Mouse (Mus musculus) liver, embryonic 14.5 days (tissue): ENCODE results near the gene Rnf19b. TPM values are rescaled to one million over a fixed set of nuclear protein-coding genes. Genes with fewer than 3 reads are reported as not detected.

Experiments
- ATAC-seq: fragments of 200-750 bp; cut with Nextera tagmentation; 2 replicates; pipeline ENCODE4 v1.8.0; 2017; ENCODE audit warnings: moderate number of reproducible peaks, mild to moderate bottlenecking, moderate library complexity; ENCODE audit not compliant: insufficient read depth
- DNase-seq, 3 experiments: peaks; one replicate each; pipeline ENCODE4 v3.0.0-alpha.2; 2012 to 2013; ENCODE audit warnings: low read depth in 3 of 3, low spot score in 3 of 3
- H3K27ac ChIP-seq: fragments of 300-500 bp; sonication (generic); 2 replicates; pipeline ENCODE4 v1.5.1; 2014; ENCODE audit warnings: moderate library complexity, mild to moderate bottlenecking, control low read depth, inconsistent platforms
- H3K27me3 ChIP-seq: fragments of 300-500 bp; sonication (generic); 2 replicates; pipeline ENCODE4 v1.6.1; 2014; ENCODE audit warnings: mild to moderate bottlenecking, low read length, moderate library complexity; ENCODE audit not compliant: control insufficient read depth, insufficient read depth
- H3K36me3 ChIP-seq: fragments of 300-500 bp; sonication (generic); replicated peaks from 2 replicates; pipeline ENCODE4 v1.6.1; 2014; ENCODE audit warnings: low read depth; ENCODE audit not compliant: control insufficient read depth, insufficient read depth
- H3K4me1 ChIP-seq, 2 experiments: fragments of 200-500 bp in 1 of 2; fragments of 300-500 bp in 1 of 2; sonication (generic) in 1 of 2; replicated peaks; 2 replicates each; pipeline ENCODE4 v1.6.1; 2012 to 2014; ENCODE audit warnings: antibody characterized with exemption in 1 of 2, inconsistent platforms in 1 of 2, low read length in 1 of 2; ENCODE audit not compliant: control insufficient read depth in 2 of 2, insufficient read depth in 2 of 2
- H3K4me2 ChIP-seq: fragments of 300-500 bp; sonication (generic); 2 replicates; pipeline ENCODE4 v1.6.1; 2014; ENCODE audit warnings: low read depth, mild to moderate bottlenecking, control low read depth, moderate library complexity
- H3K4me3 ChIP-seq, 2 experiments: fragments of 200-500 bp in 1 of 2; fragments of 300-500 bp in 1 of 2; sonication (generic) in 1 of 2; 2 replicates each; pipeline ENCODE4 v1.5.1; 2012 to 2014; ENCODE audit warnings: low read depth in 2 of 2, low read length in 2 of 2, mild to moderate bottlenecking in 2 of 2, control low read depth in 1 of 2, inconsistent platforms in 1 of 2, moderate library complexity in 1 of 2; ENCODE audit not compliant: insufficient read depth in 1 of 2
- H3K9ac ChIP-seq: fragments of 300-500 bp; sonication (generic); replicated peaks from 2 replicates; pipeline ENCODE4 v1.6.1; 2014; ENCODE audit warnings: mild to moderate bottlenecking, control low read depth, moderate library complexity
- H3K9me3 ChIP-seq: fragments of 300-500 bp; sonication (generic); 2 replicates; pipeline ENCODE4 v1.6.1; 2016; ENCODE audit warnings: low read length, mixed read lengths; ENCODE audit not compliant: control insufficient read depth
- CTCF ChIP-seq: IDR thresholded peaks from 2 replicates; pipeline ENCODE4 v1.5.1; 2016; ENCODE audit warnings: antibody characterized with exemption, low read depth, control low read depth
- EP300 ChIP-seq: IDR thresholded peaks from 2 replicates; pipeline ENCODE4 v1.6.1; 2016; ENCODE audit warnings: antibody characterized with exemption, low read depth
- WGBS: fragments of 180-500 bp; shearing (Covaris S2); extraction: QIAGEN DNeasy Blood & Tissue Kit; methylation state at CpG from one replicate; pipeline ENCODE4 v1.1.7; 2014; ENCODE audit not compliant: insufficient replicate concordance; 5-methylcytosine and 5-hydroxymethylcytosine counted together
- polyA plus RNA-seq, 2 experiments: library from polyadenylated mRNA; depleted of rRNA in 1 of 2; stranded (reverse) in 1 of 2; unstranded in 1 of 2; fragments of >200 nt; fragmentation: Nextera tagmentation in 1 of 2; extraction: Ambion mirVana in 1 of 2; gene quantifications; 2 replicates each; pipeline versions ENCODE4 v1.2.1 to v1.2.3; 2012 to 2014

Gene Rnf19b
- polyA plus RNA-seq, 2 experiments, result 4.0 to 11.2 TPM

DNA sequence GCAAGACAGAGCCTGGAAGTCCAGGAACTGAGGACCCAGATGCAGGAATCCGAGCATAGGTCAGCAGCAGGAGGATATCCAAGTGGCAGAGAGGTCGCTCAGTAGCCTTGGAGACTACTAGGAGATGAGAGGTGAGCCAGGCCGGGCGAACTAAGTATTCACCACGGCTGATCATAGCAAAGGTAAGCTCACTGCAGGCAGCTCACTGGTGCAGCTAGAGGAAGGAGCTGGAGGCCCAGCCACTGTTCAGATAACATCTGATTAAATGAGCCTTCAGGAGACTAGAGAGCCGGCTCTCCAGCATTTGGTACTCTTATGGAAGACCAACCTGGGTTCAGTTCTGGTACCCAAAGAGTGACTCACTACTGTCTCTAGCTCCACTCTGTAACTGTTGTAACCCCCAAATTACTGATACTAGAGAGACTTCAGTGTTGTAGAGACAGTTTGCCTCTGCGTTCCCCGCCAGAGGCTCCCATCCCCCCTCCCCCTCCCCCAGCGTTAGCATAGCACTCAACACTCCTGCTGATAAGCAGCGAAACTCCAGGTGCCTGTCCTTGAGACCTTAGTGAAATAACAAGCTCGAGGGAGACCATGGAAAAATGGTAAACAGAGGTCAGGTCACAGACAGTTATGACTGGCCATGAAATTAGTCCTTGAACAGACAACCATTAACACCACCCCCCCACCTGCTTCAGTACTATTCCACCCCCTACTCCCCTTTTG lies 6.4 kb upstream of the Rnf19b start:
- WGBS, result 8% methylated on average over 11 of the region's 11 CpGs
- H3K4me1 ChIP-seq, result peaks cover 42 to 43% of the 10 kb centered on the region in 2 experiments
- ATAC-seq, result peak; percentile 53; the same call in 1 of the 2 replicates

DNA sequence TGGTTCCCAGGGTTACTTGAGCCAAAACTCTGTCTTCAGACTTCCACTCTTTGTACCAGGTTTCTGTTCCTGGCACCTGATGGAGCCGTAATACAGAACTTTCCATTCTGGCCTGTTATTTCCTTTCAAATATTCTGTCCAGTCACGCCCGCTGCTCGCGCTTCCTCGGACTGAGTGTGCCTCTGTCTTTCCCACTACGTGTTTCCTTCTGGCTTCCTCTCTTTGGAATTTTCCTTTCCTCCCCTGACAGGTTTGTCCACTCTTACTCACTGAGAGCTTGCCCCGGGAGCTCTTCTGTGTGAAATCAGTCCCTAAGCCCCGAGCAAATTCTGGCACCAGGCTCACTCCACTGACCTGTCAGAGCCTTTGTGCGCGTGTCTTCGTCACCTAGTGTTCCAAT lies 3.3 kb upstream of the Rnf19b start:
- peaks cover 31 to 39% of the 10 kb centered on the region in 2 experiments for H3K4me1 ChIP-seq
- H3K4me3 ChIP-seq, result no peak overlapping the region
- WGBS, result 77% methylated on average over 12 of the region's 12 CpGs
- DNase-seq (no peak), ATAC-seq (no peak)
- no peak overlapping the region for H3K27ac ChIP-seq
- H3K36me3 ChIP-seq, result no peaks in the 10 kb centered on the region
- no peaks in the 10 kb centered on the region for H3K9me3 ChIP-seq
- H3K27me3 ChIP-seq, result peaks cover 10% of the 10 kb centered on the region
- no peak for TF ChIP-seq CTCF
- TF ChIP-seq EP300, result no peak
- H3K4me2 ChIP-seq, result no peak overlapping the region
- no peak overlapping the region for H3K9ac ChIP-seq

More for the DNA sequence above, 6.4 kb upstream of the Rnf19b start:
- Histone ChIP-seq H3K4me2 (peak overlapping the region; percentile 45), H3K27me3 (peaks cover 40% of the 10 kb centered on the region), H3K4me3 (peak overlapping the region; percentile 2 to 18; a peak in 1 of 4 replicates), H3K27ac (no peak overlapping the region; the same call in 1 of the 2 replicates), H3K9me3 (no peaks in the 10 kb centered on the region), H3K36me3 (no peaks in the 10 kb centered on the region), H3K9ac (0 out of 2 replicates have a peak overlapping the region, but pooled peaks have one; percentile 2)
- TF ChIP-seq CTCF (no peak), EP300 (no peak)
- DNase-seq, result no peak

DNA sequence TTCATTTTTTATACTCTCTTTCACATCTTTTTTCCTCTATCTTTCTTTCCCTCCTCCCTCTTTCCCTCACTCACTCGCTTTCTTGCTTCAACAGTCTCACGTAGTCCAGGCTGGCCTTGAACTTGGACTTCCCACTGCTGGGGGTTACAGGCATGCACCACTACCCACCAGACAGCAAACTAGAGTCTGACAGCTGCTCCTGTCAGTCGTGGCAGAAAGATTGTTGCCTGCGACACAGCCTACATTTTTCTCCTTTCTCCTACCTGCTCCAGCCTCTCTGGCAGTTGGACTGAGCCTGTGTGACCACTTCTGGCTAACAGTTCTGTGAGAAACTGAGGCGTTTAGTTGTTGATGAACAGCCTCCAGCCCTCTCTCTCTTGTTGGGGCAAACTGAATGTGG lies 2.5 kb upstream of the Rnf19b start:
- Histone ChIP-seq H3K36me3 (no peaks in the 10 kb centered on the region), H3K4me3 (no peak overlapping the region), H3K4me1 (peaks cover 26 to 34% of the 10 kb centered on the region in 2 experiments), H3K27me3 (peaks cover 2% of the 10 kb centered on the region), H3K9ac (no peak overlapping the region), H3K4me2 (no peak overlapping the region), H3K27ac (no peak overlapping the region), H3K9me3 (no peaks in the 10 kb centered on the region)
- ATAC-seq, result no peak
- no peak for DNase-seq
- TF ChIP-seq EP300, result no peak
- WGBS, result 68% methylated on average over 5 of the region's 5 CpGs

DNA sequence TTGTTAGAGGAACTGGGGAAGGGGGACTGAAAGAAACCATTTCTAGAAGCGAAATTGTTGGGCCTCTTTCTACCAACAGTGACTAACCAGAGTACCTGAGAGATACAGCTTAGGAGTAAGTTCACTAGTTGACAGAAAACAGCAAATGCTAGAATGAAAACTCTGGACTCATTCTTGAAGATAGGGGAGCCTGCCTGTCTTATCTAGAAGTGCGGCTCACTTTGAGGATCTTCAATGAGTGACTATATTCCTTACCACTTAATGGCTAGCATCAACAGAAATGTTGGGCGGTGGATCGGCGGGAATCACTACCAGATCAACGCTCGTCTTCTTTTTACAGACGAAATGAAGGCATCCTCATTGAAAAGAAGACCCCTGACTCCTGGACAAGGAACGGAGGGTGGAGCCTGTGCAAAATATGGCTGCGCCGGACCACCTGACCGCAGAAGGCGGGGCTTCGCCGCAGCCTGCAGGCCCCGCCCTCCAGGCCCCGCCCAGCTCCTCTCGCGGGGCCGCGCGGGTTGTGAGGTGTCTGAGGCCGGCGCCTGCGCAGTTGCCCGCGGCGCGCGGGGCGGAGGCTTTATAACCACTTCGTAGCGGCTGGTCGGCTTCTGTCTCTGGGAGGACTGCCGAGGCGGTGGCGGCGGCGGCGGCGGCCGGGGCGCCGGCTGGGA lies 401 bp upstream of the Rnf19b start:
- ATAC-seq (peak; percentile 96), DNase-seq (peak; percentile 87 to 93 (median 89))
- Histone ChIP-seq H3K27ac (peak overlapping the region; percentile 72), H3K4me2 (peak overlapping the region; percentile 97), H3K4me1 (peaks cover 18 to 27% of the 10 kb centered on the region in 2 experiments), H3K4me3 (peak overlapping the region; percentile 80 to 85), H3K27me3 (no peaks in the 10 kb centered on the region), H3K9me3 (no peaks in the 10 kb centered on the region), H3K36me3 (no peaks in the 10 kb centered on the region), H3K9ac (peak overlapping the region; percentile 79)
- WGBS, result 2% methylated on average over 43 of the region's 44 CpGs
- TF ChIP-seq CTCF (no peak), EP300 (no peak)

DNA sequence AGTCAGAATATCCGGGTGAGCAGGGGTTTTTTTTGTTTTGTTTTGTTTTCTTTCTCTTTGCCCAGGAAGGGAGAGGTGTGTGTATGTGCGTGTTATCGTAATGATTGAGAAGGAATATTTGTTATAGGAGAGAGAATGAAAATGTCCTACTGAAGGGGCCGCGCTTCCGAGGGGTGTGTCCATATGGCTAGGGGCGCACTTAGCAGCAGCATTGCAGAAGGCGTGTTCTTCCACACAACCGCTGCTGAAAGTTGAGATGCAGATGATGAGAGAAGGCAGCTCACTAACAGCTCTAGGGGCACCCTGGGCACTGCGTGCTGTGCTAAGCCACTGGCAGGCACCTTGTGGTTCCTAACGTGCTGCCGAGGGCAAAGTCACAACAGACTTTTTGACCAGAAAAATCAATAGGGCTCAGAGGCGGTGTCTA lies 1.1 kb downstream of the Rnf19b start:
- 5% methylated on average over 13 of the region's 13 CpGs for WGBS
- Histone ChIP-seq H3K9me3 (no peaks in the 10 kb centered on the region), H3K27me3 (no peaks in the 10 kb centered on the region), H3K36me3 (no peaks in the 10 kb centered on the region), H3K9ac (peak overlapping the region; percentile 79), H3K27ac (peak overlapping the region; percentile 12; the same call in 1 of the 2 replicates), H3K4me1 (peaks cover 18 to 30% of the 10 kb centered on the region in 2 experiments), H3K4me3 (peak overlapping the region; percentile 74 to 80), H3K4me2 (peak overlapping the region; percentile 97)
- TF ChIP-seq CTCF, result no peak
- TF ChIP-seq EP300, result no peak
- DNase-seq, result no peak
- no peak for ATAC-seq
